Mouse (Mus musculus): ENCODE data around the gene Slc3a2.
"Not testable (repeated sequence)": the region's sequence is repeated elsewhere in the genome, so short reads cannot be mapped to it uniquely, and the experiment has no call there.

Gene Slc3a2

DNA sequence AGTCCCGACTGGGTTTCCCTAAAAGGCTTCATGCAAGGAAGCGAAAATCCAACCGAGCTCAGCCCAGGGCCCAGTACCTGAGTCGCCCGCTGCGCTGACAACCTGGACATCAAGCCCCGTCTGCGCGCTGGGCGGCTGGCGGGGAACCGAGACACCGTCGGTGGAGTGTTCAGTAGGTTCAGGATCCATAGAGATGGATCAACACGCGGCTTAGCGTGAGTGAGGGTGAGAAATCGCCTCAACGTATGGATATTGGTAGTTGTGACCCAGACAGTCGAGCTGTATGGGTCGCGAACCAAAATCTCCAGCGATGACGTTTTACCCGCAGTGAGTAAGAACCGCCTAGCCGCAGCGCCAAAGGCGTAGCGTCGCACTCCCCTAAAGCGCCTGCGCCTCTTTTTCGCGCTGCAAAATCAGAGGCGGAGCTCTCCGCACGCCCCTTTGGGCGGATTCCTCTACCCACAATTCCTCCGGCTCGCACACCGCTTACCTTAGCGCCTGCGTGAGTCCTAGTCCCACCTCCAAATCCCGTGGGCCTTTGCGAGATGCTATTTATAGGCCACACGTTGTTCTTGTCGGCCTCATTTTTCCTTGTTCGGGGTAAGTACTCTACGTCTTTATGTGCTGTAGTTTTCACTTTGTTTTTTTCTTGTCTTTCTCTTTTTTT lies at the start of gene Slc3a2:
Gene Slc3a2, minus strand, starts transcription at position 463 of the 667 bp plus-strand sequence.
- peak; percentile 99 for DNase-seq

DNA sequence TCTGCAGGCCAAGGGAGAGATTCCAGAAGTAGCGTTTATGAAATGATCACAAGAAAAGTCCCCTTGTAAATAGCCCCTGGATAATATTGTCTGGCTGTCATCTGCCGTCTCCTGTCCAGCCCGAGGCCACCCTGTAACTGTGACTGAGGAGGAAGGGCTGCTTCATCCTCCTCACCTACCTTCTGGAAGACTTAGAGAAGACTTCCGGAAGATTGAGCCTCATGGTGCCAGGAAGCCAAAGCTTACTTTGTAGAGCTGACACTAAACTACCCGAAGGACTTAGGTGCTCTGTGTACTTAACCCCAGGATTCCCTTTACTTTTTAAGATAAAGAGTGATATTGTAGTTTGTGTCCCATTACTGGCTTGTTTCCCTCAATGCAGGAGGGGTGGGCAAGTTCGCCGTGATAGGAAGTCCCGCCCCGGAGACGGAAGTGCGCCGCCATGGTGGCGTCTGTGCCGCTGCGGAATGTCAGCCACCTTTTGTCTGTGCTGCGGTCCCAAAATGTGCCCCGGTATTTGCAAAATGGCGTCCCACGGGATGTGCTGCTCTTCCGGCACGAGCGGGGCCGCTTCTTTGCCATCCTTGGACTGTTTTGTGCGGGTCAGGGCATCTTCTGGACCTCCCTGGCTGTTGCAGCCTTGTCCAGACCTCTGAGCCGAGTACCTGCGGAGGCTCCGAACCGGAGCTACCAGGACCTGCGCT lies 47.5 kb upstream of the Slc3a2 start, which contains the start of gene Tmem223:
Gene Tmem223, plus strand, starts transcription at position 430 of the 704 bp plus-strand sequence.
- DNase-seq: peak; percentile 87

DNA sequence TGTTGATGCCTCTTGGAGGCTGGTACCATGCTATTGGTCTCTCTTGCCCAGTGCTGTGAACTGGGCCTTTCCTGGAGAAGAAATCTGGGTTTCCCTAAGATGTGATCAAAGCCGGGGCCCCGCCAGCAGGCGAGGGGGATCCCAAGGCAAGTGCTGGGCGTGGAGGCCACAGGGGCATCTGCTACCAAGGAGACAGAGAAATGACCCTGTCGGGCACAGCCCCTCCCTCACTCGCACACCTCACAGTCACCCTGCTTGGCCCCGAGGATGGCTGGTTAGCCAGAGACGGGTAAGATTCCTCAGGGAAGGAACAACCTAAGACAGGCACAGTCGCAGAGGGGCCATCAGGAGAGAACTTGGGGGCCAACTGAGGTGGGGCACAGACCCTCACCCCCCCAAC lies 42.4 kb upstream of the Slc3a2 start:
- DNase-seq: no peak

DNA sequence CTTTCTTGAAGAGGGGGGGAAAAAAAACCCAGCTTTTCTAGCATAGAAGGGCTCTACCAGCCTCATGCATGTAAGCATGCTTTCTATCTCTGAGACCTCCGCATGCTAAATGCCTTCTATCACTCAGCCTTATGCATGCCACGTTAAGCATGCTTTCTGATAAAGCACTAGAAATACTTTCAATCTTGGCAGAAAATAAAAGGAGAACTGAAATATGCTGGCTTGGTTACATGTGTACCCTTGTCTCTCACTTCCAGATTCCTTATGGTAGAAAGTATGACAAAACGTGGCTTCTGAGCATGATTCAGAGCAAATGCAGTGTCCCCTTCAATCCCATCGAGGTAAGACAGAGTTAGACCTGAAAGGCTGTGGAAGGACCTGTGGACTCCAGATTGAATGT lies 40.1 kb upstream of the Slc3a2 start:
- DNase-seq: no peak

DNA sequence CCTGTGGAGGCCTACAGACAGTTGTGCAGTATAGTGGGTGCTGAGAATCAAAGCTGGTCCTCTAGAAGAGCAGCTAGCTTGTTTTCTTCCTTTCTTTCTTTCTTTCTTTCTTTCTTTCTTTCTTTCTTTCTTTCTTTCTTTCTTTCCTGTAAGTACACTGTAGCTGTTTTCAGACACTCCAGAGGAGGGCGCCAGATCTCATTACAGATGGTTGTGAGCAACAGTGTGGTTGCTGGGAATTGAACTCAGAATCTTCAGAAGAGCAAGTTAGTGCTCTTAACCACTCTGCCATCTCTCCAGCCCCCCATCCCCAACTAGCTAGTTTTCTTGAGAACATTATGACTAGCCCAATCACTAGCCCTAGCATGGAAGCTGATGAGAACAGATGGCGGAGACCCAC lies 37.6 kb upstream of the Slc3a2 start:
- no peak for DNase-seq

DNA sequence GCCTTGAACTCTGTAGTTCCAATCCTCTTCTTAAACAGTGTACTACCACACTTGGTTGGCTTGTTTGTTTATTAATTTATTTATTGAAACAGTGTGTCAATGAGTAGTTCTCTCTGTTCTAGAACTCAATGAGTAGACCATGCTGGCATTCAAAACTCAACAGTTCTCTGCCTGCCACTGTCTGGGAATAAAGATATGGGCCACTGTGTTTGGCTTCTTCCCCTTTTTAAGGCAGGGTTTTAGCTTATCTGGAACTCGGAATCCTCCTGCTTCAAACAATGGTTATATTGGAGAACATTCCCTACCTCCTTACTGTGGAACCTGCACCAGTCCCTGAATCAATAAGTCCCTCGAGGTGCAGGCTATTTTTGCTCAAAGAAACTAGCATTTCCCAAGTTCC lies 35.7 kb upstream of the Slc3a2 start:
- no peak for DNase-seq

DNA sequence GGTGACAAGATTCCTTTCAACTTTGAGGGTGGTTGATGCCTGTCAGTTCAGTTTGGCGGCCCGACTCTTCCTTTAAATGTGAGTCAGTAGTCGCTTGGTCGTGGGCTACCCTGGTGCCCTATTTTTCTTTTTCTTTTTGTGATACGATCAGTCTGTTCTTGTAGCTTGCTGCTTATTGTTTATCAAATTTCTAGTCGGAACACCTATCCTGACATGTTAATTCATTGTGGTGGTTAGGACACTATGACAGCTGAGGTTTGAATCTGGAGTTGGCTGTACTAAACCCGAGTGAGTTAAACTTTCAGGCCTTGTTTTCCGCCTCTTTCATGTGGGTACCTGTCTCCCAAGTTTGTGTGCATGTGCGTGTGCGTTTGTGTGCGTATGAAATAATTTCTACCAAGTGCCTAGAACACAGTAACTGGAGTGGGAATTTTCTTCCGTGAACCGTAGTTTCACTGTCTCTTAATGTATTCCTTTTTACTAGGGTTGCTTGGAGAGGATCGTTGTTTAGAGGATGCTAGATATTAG lies 34.4 kb upstream of the Slc3a2 start:
- no peak for DNase-seq

DNA sequence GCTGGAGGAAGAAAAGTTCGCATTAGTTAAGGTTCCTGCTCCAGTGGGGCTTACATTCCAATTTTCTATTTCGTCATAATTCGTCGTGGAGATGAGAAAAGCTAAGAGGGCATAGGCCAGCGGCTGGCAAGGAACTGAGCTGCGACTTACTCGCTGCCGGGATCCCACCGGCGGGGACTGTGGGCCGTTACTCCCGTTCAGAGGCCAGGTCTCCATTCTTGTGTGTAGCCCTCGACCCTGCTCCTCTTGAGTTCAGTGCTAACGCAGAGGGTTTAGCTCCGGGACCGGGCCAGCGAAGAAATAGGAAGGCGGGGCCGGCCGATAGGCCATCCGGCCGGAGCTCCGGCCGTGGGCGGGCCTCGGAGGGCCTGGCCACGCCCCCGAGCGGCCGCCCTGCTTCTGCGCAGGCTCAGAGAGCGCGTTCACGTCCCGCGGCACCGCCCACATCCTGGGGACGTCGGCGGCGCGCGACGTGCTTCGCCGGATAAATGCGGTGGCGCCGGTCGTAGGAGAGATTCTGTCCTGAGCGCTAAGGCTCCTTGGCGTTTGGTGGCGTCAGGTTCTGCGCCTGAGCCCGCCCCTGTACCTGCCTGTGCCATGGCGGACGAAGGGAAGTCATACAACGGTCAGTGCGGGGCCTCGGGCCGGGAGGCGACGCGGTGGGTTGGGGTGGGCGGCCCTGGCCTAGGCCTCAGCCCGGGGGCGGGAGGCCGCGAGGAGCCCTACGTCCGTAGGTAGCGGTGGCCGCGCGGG lies 33.6 kb upstream of the Slc3a2 start, which contains the start of gene Nxf1:
Gene Nxf1, plus strand, starts transcription at position 439 of the 753 bp plus-strand sequence.
- DNase-seq: peak; percentile 95

DNA sequence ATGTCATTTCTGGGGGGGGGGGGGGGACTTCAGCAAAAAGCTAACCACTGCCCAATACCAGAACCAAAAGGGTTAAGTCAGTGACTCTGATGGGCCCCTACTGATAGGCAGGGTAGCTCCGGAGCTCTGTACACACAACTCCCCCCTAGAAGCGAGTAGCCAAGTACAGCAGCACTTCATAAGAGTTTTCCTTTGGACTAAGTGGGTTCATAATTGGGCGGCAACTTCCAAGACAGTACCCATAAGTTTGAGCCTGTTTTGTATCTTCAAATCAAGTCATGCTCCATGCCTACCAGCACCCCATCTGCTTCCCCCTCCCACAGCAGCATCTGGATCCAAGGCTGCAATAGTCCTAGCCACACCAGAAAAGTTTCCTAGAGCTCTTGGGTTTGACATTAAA lies 32.5 kb upstream of the Slc3a2 start:
- no peak for DNase-seq

DNA sequence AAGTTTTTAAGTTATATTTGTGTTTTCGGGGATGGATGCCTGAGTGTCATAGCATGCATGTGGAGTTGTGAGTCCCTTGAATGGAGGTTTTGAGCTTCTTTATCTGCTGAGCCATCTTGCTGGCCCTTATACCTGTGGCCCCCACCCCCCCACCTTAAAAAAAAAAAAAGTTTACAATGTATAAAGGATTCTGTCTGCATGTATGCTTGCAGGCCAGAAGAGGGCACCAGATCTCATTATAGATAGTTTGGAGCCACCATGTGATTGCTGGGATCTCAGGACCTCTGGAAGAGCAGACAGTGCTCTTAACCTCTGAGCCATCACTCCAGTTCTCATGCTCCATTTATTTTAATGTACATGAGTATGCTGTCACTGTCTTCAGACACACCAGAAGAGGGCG lies 24.2 kb upstream of the Slc3a2 start:
- peak; percentile 53 for DNase-seq

DNA sequence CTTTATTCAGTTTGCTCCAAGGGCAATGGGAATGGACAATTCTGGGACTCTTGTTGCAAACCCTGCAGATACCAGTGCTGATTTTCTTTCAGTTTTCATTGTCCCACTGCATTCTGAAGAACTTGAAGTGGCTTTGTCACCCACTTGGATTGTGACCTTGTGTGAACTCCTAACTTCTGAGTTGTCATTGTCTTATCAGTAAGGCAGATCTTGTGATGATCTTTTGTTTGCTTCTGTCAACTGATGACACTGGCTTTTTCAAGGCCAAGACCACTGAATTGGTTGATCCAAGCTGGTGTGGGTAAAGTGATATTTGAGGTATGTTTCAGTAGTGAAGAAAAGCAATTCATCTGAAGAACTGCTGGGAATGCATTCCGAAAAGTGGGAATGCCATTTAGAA lies 22.2 kb upstream of the Slc3a2 start:
- DNase-seq: no peak

DNA sequence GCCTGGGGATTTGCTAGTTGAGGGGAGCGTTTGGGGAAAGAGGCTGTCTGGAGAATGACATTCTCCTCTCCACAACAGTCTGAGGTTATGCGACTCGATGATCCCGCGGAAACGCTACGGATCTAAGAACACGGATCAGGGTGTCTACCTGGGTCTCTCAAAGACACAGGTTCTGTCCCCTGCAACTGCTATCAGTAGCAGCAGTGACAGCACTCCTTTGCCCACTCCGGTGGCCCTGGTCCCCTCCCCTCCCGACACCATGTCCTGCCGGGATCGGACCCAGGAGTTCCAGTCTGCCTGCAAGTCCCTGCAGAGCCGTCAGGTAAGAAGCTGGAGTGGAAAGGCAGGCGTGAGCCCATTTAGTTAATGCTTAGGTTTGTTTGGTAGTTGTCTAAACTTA lies 19.0 kb upstream of the Slc3a2 start:
- no peak for DNase-seq

DNA sequence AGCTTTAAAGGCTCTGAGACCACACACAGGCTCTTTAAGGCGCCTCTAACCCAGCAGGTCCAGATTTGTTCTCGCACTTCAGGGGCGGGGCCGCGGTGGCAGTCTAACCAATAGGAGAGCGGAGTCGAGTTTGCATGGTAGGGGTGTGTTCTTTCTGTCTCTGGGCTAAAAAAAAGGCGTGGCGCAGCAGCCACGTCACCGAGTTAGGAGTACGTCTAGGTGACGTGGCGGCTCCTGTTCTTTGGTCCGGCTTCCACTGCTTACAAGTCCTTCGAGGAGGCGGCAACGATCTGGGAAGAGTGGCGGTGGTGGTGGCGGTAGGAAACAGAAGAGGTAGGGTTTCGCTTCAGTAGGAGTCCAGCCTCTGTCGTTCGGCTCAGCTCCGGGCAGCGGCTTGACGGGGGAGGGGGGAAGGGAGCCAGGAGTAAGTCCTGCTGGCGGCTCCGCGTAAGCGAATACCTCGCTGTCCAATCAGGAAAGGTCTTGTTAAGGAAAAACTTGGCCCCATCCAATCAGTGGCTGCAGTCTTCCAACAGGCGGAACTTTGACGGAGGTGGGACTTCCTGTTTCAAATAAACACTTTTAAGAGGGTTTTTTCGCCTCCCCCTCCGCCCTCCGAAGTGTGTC lies 18.2 kb upstream of the Slc3a2 start, which contains the start of gene Stx5a:
Gene Stx5a, plus strand, starts transcription at position 171 of the 627 bp plus-strand sequence.
- DNase-seq: peak; percentile 99

DNA sequence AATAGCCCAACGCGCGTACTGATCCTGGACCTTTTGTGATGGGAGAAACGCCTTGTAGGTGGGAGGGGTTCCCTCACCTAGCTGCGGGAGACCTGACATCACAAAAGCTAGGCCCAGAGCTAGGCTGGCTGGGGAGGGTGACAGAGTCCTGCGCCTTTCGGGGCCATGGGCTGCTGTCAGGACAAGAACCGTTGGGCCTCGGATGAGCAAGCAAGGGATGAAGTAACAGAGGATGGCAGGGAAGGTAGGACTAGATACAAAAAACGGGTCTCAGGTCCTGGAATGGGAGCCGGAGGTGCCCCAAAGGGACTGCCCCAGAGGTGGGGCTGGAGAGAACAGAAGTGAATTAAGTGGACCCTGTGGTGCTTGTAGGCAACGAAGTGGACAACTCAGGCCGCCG lies 17.4 kb upstream of the Slc3a2 start, which contains the start of gene 1700092M07Rik:
Gene 1700092M07Rik, plus strand, starts transcription at position 116 of the 400 bp plus-strand sequence.
- no peak for DNase-seq

DNA sequence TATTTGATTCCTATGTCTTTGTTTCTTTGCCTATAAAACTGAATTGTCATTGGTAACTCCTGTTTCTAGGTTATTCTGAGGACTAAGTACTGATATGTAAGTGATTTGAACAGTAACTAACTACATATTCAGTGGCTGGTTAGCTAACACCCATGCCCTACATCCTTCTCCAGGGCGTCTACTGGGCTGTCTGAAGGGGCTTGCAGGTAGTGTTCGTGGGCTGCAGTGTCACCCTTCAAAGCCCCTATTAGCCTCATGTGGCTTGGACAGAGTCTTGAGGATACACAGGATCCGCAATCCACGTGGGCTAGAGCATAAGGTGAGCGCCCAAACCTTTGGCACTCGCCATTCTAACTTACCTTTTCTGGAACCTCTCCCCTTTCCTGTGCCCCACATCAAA lies 16.5 kb upstream of the Slc3a2 start:
- DNase-seq: no peak

DNA sequence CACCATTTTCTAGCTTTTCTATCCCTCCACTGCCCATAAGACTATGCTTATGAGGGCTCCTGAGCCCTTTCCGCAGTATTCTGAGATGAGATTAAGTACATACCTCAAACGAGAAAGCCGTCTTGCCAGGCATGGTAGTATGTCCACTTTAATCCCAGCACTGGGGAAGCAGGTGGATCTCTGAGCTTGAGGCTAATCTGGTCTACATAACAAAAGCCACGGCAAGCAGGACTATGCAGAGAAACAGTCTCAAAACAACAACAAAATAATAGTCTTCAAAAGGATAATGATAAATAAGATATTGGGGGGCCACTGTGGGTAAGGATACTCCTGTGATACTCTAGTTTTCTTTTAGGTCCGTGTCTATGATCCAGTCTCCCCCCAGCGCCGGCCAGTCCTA lies 15.7 kb upstream of the Slc3a2 start:
- no peak for DNase-seq

DNA sequence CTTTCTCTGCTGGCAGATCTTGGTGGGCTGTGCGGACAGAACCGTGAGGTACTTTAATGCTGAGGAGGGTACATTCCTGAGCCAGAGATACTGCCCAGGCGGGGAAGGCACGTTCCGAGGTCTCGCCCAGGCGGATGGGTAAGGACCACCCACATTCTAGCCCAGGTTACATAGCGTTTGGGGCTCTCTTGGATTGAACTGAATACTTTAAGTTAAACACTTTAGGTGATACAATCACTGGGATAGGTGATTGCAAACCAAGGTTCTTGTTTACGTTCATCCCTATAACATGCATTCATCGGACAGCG lies 12.9 kb upstream of the Slc3a2 start:
- no peak for DNase-seq

DNA sequence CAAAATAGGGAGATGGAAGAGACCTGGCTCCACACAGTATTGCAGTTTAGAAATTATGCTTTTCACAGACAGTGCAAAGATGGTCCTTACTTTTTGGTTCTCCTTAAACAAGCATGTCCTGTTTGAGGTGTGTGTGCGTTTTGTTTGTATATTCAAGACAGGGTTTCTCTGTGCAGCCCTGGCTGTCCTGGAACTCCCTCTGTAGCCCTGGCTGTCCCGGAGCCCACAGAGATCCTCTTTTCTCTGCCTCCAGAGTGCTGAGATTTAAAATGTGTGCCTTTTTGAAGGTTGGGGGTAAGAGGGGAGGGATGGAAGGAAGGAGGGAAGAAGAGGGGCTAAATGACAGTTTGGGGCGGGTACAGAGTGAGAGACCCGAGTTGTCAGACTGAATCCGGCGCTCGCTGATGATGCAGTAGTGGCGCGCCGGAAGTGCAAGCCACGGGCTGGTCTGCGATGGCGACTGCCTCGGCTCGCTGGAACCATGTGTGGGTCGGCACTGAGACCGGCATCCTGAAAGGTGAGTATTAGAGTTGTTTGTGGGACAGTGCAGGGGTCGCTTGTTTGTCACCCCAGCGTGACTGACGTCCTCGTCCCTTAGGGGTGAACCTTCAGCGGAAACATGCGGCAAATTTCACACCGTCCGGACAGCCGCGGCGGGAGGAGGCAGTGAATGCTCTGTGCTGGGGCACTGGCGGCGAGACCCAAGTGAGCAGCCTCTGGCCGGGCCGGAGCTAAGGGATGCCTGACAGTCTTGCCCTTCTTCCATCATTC lies 12.4 kb upstream of the Slc3a2 start, which contains the start of gene Wdr74:
Gene Wdr74, plus strand, starts transcription at position 439 of the 771 bp plus-strand sequence.
- peak; percentile 96 for DNase-seq

DNA sequence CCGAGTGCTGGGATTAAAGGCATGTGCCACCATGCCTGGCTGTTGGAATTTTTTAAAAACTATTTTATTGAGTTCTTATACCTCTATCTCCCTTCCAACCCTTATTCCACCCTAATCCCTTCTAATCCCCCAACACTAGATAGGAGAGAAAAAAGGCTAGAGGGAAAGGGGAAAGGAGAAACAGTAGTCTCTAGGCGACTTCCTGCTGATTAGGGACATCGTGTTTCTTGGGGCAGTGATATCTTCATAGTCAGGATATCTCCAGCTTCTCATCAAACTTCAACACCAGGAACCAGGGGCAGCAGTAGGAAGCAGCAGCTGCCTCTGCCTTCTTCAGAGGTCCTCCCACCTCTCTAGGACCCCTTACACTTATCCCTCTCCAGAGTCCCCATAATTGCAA lies 11.2 kb upstream of the Slc3a2 start:
- DNase-seq: no peak

DNA sequence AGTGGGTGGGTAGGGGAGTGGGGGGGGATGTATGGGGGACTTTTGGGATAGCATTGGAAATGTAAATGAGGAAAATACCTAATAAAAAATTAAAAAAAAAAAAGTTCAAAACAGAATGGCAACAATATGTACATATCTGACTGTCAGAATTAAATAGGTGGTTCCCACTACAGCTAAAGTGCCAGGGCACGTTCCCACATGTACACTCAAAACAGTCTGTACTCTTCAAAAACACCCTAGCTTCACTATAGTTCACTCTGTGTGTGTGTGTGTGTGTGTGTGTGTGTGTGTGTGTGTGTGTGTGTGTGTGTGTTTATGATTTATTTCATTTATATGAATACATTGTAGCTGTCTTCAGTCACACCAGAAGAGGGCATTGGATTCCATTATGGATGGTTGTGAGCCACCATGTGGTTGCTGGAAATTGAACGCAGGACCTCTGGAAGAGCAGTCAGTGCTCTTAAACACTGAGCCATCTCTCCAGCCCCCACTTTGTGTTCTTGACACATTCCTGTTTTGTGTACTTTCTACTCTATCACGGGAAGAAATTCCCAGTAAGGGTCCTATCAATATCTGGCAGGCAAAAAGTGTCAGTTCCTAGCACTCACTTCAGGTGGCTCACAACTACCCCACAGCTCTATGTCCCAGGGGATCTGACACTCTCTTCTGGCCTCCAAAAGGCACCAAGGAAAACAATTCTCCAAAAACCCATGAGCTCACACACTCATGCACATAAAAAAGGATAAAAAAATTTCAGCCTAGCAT lies 5.3 kb upstream of the Slc3a2 start:
- DNase-seq: not testable (repeated sequence)

DNA sequence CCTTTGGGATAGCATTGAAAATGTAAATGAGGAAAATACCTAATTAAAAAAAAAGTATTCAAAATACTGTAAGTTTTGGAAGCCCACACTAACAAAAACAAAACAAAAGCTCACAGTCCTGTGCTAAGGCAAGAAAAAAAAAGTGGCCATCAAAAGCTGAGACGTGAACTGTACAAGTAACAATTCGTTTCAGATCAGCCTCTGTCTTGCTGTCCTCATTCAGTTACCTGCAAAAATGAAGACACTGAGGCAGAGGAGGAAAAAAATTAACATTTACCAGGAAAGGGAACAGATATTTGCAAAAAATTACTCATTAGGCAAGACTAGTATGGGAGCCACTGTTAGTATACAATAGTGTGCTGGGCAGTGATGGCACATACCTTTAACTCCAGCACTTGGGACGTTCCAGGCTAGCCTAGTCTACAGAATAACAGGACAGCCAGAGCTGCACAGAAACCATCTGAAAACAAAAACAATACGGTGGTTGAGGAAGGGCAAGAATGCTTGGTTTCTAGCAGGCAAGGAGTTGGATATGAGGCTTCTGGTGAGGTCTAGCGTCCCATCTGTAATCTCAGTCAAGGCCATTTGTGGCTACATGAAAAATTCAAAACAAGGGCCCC lies 4.4 kb upstream of the Slc3a2 start:
- DNase-seq: no peak
